Mouse (Mus musculus) neural tube, embryonic 14.5 days (tissue): ENCODE data around the gene Nxnl1. TPM values are rescaled to one million over a fixed set of nuclear protein-coding genes. Genes with fewer than 3 reads are reported as not detected.

Experiments
- ATAC-seq: fragments of 200-750 bp; cut with Nextera tagmentation; 2 replicates; pipeline ENCODE4 v1.8.0; 2017; ENCODE audit warnings: low read depth, mild to moderate bottlenecking, moderate TSS enrichment, moderate library complexity
- H3K27ac ChIP-seq: fragments of 300-500 bp; sonication (generic); 2 replicates; pipeline ENCODE4 v1.5.1; 2014; ENCODE audit warnings: low read depth, mild to moderate bottlenecking, control low read depth, low read length, moderate library complexity, mixed read lengths
- H3K27me3 ChIP-seq: fragments of 300-500 bp; sonication (generic); 2 replicates; pipeline ENCODE4 v1.6.1; 2014; ENCODE audit warnings: low read length; ENCODE audit not compliant: control insufficient read depth, insufficient read depth
- H3K36me3 ChIP-seq: fragments of 300-500 bp; sonication (generic); 2 replicates; pipeline ENCODE4 v1.6.1; 2014; ENCODE audit warnings: low read length, mixed read lengths; ENCODE audit not compliant: control insufficient read depth, insufficient read depth
- H3K4me1 ChIP-seq: fragments of 300-500 bp; sonication (generic); 2 replicates; pipeline ENCODE4 v1.6.1; 2014; ENCODE audit warnings: low read length; ENCODE audit not compliant: control insufficient read depth, insufficient read depth
- H3K4me2 ChIP-seq: fragments of 300-500 bp; sonication (generic); 2 replicates; pipeline ENCODE4 v1.6.1; 2014; ENCODE audit warnings: mild to moderate bottlenecking, low read depth, low read length, control low read depth
- H3K4me3 ChIP-seq: fragments of 300-500 bp; sonication (generic); 2 replicates; pipeline ENCODE4 v1.5.1; 2014; ENCODE audit warnings: low read depth, low read length, control low read depth, mixed read lengths
- H3K9ac ChIP-seq: fragments of 300-500 bp; sonication (generic); replicated peaks from 2 replicates; pipeline ENCODE4 v1.6.1; 2014; ENCODE audit warnings: low read depth, mild to moderate bottlenecking, control low read depth, low read length, mixed read lengths
- H3K9me3 ChIP-seq: fragments of 300-500 bp; sonication (generic); 2 replicates; pipeline ENCODE4 v1.6.1; 2016; ENCODE audit warnings: low read length; ENCODE audit not compliant: control insufficient read depth
- WGBS: fragments of 180-500 bp; shearing (Covaris S2); extraction: QIAGEN DNeasy Blood & Tissue Kit; methylation state at CpG from one replicate; pipeline ENCODE4 v1.1.7; 2014; 5-methylcytosine and 5-hydroxymethylcytosine counted together
- polyA plus RNA-seq: library from polyadenylated mRNA; unstranded; fragments of >200 nt; fragmentation: Nextera tagmentation; extraction: Ambion mirVana; gene quantifications from 2 replicates; pipeline ENCODE4 v1.2.1, GENCODE M21; 2014

Gene Nxnl1
- polyA plus RNA-seq, 1 experiment from 2014 or later = not detected

DNA sequence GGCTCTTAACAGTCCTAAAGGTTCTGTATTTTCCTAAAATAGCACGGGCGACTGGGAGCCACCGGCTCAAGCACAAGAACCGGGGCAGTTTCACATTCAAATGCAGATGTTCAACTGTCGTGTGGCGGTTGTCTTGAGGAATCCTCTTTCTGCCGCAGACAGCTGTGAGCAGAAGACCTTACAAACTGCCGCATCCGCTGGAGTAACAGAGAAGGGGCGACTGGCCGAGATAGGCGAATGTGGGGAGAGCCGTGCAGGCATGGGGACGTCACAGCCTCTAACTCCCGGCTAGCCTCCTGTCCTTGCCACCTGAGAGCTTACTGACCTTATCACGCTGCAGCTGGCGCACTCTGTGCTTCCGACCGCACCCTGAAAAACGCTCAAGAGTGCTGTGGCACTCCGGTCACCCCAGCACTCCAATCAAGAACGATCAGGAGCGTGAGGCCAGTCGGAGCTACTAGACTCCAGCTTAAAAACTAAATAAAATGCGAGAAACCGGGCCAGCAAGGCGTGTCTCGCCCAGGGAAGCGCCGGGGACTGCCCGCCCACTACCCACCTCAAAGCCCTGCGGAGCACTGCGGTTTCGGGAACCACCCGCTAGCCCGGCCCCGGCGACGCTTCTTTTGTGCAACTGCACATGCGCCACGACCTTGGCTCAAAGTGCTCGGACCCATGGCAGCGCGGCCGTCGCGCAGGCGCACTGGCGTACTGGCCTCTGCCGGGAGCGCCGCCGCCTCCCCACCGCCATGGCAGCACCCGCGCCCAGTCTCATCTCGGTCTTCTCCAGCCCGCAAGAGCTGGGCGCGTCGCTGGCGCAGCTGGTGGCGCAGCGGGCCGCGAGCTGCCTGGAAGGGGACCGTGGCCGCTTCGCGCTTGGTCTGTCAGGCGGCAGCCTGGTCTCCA is 25.3 kb upstream of the Nxnl1 start, which contains the start of gene Pgls:
Gene Pgls, plus strand, starts transcription at position 706 of the 903 bp plus-strand sequence.
- Histone ChIP-seq H3K9me3 (no peaks in the 10 kb centered on the region), H3K9ac (peak within 1 kb of the TSS; percentile 94), H3K27ac (peak within 1 kb of the TSS; percentile 98), H3K36me3 (no peaks in the 10 kb centered on the region), H3K4me1 (peaks cover 19% of the 10 kb centered on the region), H3K4me2 (peak within 1 kb of the TSS; percentile 76), H3K27me3 (no peaks in the 10 kb centered on the region), H3K4me3 (peak within 1 kb of the TSS; percentile 79)
- under 1% methylated on average over 68 of the region's 71 CpGs for WGBS
- peak; percentile 87 for ATAC-seq

DNA sequence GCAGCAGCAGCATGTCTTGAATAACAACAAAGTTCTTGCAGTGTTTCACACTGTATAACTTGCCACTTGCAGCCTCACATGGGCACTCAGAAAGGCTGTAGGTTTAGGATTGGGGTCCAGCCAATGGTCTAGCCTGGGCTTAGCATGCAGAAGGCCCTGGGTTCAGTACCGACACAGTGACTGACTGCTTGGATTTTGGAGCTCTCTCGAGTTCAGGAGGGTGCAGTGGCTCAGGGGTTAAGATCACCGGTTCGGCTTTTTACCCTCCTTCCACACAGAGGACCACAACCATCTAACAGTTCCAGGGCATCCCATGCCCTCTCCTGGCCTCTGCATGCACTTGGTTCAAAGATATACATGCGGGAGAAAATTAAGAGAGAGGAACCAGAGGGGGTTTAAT is 24.6 kb upstream of the Nxnl1 start:
- 22% methylated on average over 5 of the region's 5 CpGs for WGBS
- Histone ChIP-seq H3K4me2 (peak overlapping the region; percentile 76), H3K4me3 (peak overlapping the region; percentile 79), H3K36me3 (peaks cover 2% of the 10 kb centered on the region), H3K27me3 (no peaks in the 10 kb centered on the region), H3K9me3 (no peaks in the 10 kb centered on the region), H3K9ac (peak overlapping the region; percentile 94), H3K27ac (peak overlapping the region; percentile 98), H3K4me1 (peaks cover 19% of the 10 kb centered on the region)
- no peak for ATAC-seq

DNA sequence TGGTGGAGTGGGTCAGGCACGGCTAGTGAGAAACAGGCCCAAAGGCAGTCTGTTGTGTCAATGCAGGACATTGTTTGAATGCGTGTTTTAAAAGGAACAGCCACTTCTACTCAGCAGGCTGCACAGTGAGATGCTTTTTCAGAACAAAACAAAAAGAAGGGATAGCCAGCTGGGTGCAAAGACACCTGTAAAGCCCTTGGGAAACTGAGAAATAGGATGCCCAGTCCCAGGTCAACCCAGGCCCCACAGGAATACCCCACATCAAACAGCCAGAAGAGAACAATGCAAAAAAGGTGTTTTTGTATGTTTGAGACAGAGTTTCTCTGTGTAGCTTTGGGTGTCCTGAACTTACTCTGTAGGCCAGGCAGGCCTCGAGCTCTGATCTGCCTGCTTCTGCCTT is 22.4 kb upstream of the Nxnl1 start:
- no peaks in the 10 kb centered on the region for H3K9me3 ChIP-seq
- no peak overlapping the region for H3K4me3 ChIP-seq
- no peaks in the 10 kb centered on the region for H3K27me3 ChIP-seq
- no peak overlapping the region for H3K27ac ChIP-seq
- no peak overlapping the region for H3K9ac ChIP-seq
- peaks cover 15% of the 10 kb centered on the region for H3K4me1 ChIP-seq
- peaks cover 16% of the 10 kb centered on the region for H3K36me3 ChIP-seq
- H3K4me2 ChIP-seq = no peak overlapping the region
- ATAC-seq = no peak
- 75% methylated on average over 3 of the region's 3 CpGs for WGBS

DNA sequence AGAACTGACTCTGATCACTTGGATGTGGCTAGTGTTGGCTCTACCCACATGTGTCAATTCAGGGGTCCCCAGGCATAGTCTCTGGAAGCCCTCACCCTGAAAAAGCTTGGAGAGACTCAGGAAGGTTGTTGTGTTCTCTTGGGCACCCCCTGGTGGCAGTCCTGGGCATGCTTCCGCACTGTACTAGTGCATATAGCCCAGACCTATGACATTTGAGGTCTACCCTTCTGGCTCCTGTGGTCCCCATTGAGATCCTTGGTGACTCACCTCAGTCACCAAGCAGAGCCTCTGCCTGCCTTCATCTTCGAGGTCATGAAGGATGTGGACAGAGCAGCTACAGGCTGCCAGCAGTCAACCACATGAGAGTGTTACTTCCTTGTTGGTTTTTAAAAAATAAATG is 20.5 kb upstream of the Nxnl1 start:
- no peak overlapping the region for H3K4me3 ChIP-seq
- H3K27ac ChIP-seq = no peak overlapping the region
- H3K27me3 ChIP-seq = no peaks in the 10 kb centered on the region
- peaks cover 16% of the 10 kb centered on the region for H3K36me3 ChIP-seq
- no peak overlapping the region for H3K4me2 ChIP-seq
- H3K9ac ChIP-seq = no peak overlapping the region
- peaks cover 8% of the 10 kb centered on the region; the same call in 1 of the 2 replicates for H3K4me1 ChIP-seq
- WGBS = 68% methylated on average over 2 of the region's 2 CpGs
- no peaks in the 10 kb centered on the region for H3K9me3 ChIP-seq
- ATAC-seq = no peak

DNA sequence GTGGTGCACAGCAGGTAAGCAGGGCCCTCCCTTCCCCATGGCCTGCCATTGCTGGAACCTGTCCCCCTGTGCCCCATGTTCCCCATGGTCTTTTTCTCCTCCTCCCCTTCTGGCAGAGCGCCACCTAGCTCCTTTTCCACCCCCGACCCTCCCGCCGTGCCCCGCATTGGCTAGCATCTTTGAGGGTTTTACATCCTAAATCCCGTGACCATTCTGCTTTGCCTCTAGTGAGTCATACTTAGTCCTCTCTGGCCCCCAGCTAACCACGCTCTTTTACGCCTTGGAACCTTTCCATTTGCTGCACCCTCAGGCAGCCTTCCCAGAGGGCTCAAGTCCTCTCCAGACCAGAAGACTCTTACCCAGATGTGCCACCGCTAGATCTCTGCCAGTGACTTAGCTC is 13.8 kb upstream of the Nxnl1 start:
- peaks cover 10% of the 10 kb centered on the region; the same call in 1 of the 2 replicates for H3K36me3 ChIP-seq
- H3K4me3 ChIP-seq = no peak overlapping the region
- WGBS = 21% methylated on average over 9 of the region's 9 CpGs
- H3K9ac ChIP-seq = no peak overlapping the region
- H3K4me1 ChIP-seq = no peaks in the 10 kb centered on the region
- no peaks in the 10 kb centered on the region for H3K9me3 ChIP-seq
- H3K4me2 ChIP-seq = no peak overlapping the region
- 0 out of 2 replicates have a peak, but pooled peaks have one; percentile 12 for ATAC-seq
- no peaks in the 10 kb centered on the region for H3K27me3 ChIP-seq
- no peak overlapping the region for H3K27ac ChIP-seq

DNA sequence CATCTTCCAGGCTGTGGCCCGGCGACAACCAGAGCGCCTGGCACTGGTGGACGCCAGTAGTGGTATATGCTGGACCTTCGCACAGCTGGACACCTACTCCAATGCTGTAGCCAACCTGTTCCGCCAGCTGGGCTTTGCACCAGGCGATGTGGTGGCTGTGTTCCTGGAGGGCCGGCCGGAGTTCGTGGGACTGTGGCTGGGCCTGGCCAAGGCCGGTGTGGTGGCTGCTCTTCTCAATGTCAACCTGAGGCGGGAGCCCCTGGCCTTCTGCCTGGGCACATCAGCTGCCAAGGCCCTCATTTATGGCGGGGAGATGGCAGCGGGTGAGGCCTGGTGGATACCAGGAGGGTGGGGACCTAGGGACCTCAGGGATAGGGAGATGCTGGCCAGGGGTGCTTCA is 13.1 kb upstream of the Nxnl1 start:
- Histone ChIP-seq H3K36me3 (peaks cover 5% of the 10 kb centered on the region; the same call in 1 of the 2 replicates), H3K9me3 (no peaks in the 10 kb centered on the region), H3K9ac (no peak overlapping the region), H3K27me3 (no peaks in the 10 kb centered on the region), H3K4me2 (no peak overlapping the region), H3K27ac (no peak overlapping the region), H3K4me3 (no peak overlapping the region), H3K4me1 (no peaks in the 10 kb centered on the region)
- ATAC-seq = no peak
- 87% methylated on average over 14 of the region's 14 CpGs for WGBS

DNA sequence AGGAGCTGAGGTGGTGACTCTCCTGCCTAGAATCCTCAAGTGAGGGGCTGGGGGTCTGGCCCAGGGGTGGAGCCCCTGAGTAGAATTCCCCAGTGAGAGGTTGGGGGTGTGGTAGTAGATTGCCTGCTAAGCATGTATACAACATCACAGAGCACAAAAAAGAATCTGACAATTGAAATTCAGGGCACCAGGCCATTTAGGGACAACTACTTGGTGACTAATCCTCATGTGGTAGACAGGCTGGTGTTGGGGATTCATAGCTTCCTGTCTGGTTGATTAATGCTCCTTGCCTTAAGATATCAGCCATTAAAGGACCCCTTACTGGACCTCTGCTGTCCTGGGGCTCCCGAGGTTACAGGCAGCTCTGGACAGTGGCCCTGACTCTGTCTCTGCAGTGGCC is 12.6 kb upstream of the Nxnl1 start:
- no peak for ATAC-seq
- 81% methylated on average over 1 of the region's 1 CpGs for WGBS
- H3K27me3 ChIP-seq = no peaks in the 10 kb centered on the region
- no peaks in the 10 kb centered on the region for H3K4me1 ChIP-seq
- H3K9me3 ChIP-seq = no peaks in the 10 kb centered on the region
- no peak overlapping the region for H3K9ac ChIP-seq
- H3K27ac ChIP-seq = no peak overlapping the region
- H3K4me2 ChIP-seq = no peak overlapping the region
- H3K36me3 ChIP-seq = peaks cover 2% of the 10 kb centered on the region; the same call in 1 of the 2 replicates
- no peak overlapping the region for H3K4me3 ChIP-seq

DNA sequence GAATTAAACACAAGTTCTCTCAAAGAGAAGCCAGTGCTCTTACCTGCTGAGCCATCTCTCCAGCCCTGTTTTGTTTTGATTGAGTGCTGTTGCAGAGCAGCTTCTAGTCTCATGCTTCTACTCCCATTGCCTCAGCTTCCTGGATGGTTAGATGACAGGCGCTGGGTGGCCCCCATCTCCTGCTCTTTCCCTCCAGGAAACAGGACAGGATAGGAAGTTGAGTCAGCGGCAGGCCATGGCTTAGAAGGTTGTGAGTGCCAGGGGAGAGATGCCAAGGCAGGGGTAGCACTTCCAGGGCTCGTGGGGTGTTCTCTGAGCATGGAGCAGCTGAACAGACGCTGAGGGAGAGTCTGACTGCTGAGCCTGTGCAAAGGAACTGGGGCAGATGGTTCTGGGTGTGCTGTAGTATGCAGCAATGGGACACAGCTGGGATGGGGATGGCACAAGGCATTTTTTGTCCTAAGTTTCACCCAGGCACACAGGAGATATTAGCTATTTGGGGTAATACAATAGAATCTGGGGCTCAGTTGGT is 11.5 kb upstream of the Nxnl1 start:
- ATAC-seq = no peak
- H3K36me3 ChIP-seq = 0 out of 2 replicates have a peak, but pooled peaks cover 2% of the 10 kb centered on the region
- no peak overlapping the region for H3K4me3 ChIP-seq
- 0 out of 2 replicates have a peak, but pooled peaks cover 4% of the 10 kb centered on the region for H3K4me1 ChIP-seq
- H3K27me3 ChIP-seq = no peaks in the 10 kb centered on the region
- H3K4me2 ChIP-seq = no peak overlapping the region
- WGBS = 71% methylated on average over 4 of the region's 4 CpGs
- no peaks in the 10 kb centered on the region for H3K9me3 ChIP-seq
- H3K27ac ChIP-seq = no peak overlapping the region
- no peak overlapping the region for H3K9ac ChIP-seq

DNA sequence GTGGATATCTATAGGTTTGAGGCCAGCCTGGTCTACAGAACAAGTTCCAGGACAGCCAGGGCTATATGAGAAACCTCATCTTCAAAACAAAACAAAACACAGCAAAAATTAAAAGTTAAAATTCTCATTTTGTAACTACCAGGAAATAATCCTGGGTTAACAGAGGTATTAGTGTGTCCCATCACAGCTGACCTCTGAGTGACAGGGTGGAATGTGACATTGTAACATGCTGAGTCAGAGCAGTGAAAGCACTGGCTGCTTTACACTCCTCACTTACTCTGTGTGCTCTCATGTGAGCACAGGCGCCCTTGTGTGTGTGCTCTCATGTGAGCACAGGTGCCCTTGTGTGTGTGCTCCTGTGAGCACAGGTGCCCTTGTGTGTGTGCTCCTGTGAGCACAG is 8.6 kb upstream of the Nxnl1 start:
- Histone ChIP-seq H3K36me3 (no peaks in the 10 kb centered on the region), H3K4me2 (no peak overlapping the region), H3K4me1 (peaks cover 17% of the 10 kb centered on the region), H3K9me3 (no peaks in the 10 kb centered on the region), H3K4me3 (no peak overlapping the region), H3K9ac (no peak overlapping the region), H3K27me3 (no peaks in the 10 kb centered on the region), H3K27ac (no peak overlapping the region)
- WGBS = 57% methylated on average over 1 of the region's 1 CpGs
- no peak for ATAC-seq
